Mouse (Mus musculus) ES-CJ7 (cell line): ENCODE data around the gene Klf13.

ENCODE experiments used
- DNase-seq: peaks from one replicate; pipeline ENCODE4 v3.0.0; 2011; ENCODE audit warnings: low read depth, low spot score

The Klf13 gene

DNA sequence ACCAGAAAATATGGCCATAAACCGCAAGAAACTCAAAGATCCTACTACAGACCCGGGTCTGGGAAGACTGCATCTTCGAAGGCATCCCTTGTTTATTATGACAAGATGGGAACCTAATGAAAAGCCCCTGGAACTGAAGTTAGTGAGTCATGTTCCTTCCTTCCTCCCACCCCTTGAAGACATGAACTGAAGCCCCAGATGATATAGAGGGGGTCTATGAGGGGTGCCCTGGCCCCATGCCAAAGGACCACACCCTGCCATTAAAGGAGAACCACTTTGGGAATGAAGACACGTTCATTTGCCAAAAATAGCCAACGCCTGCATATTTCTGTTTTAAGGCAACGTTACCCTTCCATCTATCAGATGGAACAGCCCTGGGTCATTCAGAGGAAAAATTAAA lies 50.0 kb downstream of the Klf13 start:
- no peak for DNase-seq

DNA sequence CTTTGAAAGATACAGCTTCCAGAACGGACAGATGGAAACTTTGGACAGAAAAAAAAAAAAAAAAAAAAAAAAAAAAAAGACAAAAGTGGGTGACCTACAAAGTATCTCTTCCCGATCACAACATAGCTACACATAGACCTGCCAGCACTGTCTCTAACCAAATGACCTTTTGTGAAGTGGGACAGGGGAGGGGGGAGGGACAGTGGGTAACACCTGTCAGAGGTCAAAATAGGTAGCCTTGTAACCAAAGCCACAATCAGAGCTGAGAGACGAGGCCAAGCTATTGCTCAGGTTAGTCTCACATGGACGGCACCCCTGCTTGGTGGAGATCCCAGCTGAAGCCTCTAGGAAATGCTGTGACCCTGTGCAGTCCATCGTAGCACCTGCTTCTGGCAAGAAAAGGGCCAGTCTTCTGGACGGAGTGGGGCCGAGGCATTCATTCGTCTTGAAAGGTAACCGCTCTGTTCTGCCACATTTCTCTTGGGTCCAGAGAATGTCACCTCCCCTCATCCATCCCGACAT lies 51.1 kb downstream of the Klf13 start:
- no peak for DNase-seq

DNA sequence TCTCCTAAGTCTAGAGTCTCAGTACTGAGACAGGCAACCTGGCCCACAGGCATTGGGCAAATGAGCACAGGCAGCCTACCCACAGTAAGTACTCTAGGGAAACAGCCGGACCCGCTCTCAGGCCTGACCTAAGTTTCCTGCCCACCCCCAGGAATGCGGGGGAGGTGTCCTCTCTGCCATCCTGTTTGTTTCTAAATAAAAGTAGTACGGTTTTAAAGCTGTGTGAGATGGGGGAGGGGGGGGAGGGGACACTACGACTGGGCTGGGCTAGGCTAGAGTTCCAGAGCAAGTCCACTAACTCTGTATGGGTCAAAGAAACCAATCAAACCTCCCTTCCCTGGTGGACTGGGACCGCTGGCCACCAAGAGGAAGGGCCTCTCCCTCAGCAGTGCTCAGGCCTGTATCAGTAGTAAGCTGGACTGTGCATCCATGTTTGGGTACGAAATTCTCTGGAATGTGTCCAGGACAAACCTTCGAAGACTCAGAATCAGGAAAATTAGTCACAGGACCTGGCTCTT lies 51.6 kb downstream of the Klf13 start:
- DNase-seq = no peak

DNA sequence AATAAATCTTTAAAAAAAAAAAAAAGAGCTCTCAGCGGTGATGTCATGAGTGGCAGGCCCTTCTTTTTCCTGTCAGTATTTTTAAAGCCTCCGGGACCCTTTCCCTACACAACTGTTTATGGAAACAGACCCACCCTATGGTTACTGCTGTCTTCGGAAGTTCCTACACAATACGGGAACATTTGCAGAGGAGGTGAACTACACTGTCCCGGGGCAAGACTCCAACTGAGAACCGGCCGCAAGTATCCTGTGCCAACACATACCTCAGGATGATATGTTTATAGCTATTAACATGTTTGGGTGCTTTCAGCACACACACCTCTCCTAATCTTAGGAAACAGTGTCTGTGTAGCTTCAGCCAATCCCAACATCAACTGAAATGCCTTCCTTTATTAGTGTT lies 53.7 kb downstream of the Klf13 start:
- DNase-seq = no peak

DNA sequence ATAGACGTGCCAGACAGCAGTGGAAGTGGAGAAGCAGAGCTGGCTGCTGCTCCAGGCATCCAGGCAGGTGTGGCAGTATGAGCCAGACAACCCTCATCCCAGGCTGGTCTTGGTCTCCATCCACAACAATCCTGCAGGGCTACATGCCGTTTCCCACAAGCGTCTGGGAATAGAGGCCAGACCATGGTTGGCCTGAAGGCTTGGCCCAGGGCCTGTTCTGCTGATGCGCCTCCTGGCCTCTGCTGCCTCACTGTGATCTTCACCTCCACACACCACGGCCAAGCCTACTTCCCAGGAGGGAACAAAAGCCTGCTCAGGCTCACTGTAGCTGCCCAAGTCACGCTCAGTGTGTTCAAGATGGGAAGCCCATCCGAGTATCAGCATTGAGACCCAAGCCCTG lies 56.0 kb downstream of the Klf13 start:
- DNase-seq = no peak

DNA sequence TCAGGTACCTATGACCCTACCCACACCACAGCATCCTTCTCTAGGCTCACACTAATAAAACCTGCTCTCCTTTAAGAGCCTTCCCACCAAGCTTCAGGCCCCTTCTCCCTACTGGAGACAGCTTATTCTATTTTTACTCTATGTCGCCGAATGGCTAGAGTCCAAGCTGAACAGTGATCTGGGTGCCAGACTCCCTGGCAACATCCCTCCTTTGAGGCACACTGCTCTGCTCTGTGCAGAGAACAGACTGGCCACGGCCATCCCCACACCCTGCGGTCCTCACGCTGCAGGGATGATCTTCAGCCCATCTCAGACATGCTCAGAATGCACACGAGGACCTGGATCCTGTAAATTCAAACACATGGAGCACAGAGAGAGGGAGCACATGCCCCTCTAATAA lies 59.1 kb downstream of the Klf13 start:
- DNase-seq = no peak

DNA sequence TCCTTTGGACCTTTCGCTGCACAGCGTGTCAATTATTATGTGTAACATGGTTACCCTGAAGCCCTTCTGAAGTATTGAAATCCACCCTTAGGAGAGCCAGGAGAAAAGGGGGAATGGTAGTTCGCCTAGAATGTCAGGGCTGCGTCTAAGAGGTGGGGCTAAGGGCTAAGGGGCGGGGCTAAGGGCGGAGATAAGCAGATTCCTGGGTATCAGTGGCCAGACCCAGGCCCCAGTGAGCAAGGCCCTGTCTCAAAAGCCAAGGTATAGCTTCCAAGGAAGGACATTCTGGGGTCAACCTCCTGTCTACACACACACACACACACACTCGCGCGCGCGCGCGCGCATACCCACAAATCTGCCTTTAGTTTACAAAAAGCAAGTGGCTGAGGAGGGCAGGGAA lies 61.1 kb downstream of the Klf13 start:
- DNase-seq = peak; percentile 66

DNA sequence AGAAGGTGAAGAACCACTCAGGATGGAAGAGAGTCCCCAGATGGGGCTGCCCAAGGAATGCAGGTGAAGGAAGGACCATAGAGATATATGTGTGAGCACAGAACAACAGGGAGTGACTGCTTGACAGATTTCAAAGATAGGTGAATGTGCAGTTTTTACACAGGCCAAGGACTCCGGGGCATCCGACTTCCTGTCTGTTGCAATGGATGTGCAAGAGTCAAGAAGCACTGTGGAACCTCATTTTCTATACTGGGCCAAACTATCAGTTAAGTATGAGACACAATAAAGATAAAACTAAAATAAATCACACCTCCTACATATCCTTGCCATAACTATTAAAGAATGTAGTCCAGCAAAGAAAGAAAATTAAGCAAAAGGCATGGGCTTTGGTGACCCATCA lies 62.1 kb downstream of the Klf13 start:
- DNase-seq = no peak

DNA sequence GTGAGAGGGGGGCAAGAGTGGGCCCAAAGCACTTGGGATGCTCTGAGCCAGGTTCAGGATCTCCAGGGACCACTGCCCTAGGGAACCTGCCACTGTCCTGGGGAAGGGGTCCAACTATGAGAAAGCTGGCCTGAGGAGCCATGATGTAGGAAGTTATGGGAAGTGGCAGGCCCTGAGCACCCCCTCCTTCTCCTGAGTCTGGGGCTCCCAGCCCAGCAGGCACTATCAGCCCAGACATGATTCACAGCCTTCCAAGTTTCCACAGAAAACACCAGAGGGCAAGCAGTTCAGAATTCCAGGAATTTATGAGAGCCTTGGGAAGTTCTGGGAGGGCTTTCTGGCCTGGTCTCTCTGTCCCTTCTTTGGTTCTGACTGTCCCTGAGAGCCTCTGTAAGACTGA lies 63.0 kb downstream of the Klf13 start:
- no peak for DNase-seq

DNA sequence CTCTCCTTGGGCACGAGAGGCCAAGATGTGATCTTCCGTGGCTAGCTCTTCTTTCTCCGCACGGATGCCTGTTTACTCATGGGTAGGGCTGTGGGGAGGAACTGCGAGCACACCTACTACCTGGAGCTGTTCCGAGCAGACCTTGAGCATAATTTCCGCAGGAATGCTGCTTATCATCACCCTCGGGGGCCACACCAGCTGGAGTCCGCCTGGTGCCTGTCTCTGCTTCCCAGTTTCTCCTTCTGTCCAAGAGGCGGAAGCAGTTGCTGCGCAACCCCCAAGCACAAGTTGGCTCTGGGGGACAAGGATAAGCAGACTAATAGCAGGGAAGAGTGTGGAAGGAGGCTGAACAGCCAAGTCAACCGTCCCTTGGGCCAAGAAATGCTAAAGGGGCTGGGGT lies 64.8 kb downstream of the Klf13 start:
- no peak for DNase-seq

DNA sequence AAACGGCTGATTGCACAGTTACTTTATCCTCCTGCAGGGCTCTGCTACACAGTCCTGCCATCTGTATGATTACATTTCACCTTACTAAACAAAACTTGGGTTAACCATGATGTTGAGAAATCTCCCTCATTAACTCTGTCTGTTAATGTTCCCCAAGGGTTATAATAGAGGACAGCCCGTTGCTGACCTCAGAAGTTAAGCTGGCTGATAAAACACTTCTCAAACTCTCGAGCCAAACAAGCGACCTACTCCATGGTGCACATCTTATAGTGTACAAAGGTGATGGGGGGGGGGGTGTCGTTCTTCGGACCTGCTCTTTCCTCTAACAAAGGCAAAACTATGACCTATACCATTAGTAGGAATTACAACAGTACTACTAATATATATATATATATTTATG lies 67.0 kb downstream of the Klf13 start:
- no peak for DNase-seq

DNA sequence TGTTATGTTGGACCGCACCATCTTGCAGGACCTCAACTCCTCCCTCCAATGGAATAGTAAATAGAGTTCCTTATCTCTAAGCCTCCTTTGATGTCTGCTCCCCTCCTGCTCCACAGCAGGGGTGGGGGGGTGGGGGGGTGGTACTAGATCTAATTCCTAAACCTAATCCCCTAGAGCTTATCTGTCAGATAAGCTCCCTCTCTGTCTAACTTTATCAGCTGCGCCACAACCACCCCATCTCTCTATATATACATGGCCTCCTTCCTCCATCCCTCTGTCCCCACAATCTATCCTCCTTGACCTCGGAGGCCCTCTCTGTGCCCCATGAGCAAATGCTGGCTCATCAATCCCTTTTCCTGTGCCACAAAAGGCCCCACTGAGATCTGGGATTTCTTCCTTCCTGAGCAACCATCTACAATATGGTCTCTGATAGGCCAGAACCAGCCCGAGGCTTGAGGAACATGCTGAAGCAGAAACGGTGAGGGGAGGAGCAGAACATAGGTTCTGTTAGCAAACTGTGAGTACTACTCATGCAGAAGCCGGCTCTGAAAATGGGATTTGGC lies 70.3 kb downstream of the Klf13 start:
- no peak for DNase-seq

DNA sequence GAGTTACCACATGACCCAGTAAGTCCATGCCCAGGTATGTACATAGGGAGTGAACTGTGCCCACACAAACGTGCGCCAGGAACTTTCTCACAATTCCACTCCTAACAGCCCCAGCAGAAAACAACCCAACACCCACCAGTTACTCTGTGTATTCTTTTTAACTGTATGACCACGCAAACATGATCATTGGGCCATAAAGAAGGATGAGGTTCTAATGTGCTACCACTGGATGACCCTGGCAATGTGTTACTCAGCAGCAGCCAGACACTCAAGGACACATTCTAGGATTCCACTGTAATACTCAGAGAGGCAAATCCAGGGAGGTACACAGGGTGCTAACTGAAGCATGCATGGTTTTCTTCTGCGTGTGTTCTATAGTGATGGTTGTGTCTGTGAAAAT lies 72.8 kb downstream of the Klf13 start:
- no peak for DNase-seq

DNA sequence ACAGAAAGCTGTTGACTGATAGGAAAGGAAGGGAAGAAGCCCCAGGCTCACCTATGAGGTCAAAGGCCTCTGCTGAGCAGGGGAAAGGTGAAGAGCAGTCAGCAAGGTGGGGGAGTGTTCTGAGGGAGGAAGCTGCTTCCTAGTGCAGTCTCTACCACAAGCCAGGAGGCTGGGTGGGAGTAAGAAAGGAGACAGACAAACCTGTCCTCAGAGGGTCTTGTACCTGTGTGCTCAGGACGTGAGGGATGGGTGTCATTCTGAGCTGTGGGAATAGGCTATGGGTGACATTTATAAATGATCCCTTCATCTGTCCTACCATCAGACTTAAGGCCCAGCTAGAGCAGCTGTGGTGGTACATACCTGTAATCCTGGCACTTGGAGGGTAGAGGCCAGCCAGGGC lies 75.7 kb downstream of the Klf13 start:
- DNase-seq = no peak

DNA sequence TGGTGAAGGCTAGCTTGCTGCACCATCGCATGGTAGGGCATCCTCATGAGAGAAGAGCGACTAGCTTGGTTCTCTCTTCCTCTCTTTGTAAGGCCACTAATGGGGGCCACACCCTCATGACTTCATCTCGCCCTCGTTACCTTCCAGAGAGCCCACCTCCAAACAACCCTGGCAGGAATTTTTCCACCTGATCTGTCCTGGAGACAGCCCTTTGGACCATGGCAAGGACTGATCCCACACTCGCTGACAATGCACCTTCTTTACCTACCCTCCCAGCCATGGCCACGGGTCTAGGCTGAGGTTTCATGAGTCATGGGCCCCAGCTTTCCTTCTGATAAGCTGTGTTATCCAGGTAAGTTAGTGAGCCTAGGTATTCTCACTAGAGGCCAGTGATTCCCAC lies 77.6 kb downstream of the Klf13 start:
- no peak for DNase-seq

DNA sequence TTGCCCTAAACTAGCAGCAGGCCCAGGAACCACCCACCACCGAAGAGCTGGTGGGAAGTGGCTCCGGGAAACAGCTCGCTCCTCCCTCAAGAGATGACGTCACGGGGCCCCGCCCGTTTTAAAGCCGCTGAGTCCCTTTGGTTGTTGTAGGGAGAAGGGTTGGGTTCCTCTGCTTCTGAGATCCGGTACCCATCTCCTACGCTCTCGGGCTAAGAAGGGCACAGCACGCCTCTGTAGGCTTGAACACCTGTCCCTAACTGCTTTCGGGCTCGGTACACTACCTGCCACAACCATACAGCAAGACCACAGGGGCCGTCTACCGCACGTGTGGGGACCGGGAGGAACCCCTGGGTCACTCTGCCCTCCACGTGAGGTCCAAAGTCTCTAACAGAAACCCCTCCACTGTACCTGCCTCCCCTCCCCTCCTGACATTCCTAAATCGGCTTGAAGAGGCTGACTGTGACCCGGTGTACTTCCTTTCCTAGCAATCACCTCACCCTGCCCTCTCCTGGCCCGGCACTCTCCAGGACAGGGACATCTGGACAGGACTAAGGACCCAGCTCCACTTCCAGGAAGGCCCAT lies 80.1 kb downstream of the Klf13 start:
- DNase-seq = peak; percentile 82

DNA sequence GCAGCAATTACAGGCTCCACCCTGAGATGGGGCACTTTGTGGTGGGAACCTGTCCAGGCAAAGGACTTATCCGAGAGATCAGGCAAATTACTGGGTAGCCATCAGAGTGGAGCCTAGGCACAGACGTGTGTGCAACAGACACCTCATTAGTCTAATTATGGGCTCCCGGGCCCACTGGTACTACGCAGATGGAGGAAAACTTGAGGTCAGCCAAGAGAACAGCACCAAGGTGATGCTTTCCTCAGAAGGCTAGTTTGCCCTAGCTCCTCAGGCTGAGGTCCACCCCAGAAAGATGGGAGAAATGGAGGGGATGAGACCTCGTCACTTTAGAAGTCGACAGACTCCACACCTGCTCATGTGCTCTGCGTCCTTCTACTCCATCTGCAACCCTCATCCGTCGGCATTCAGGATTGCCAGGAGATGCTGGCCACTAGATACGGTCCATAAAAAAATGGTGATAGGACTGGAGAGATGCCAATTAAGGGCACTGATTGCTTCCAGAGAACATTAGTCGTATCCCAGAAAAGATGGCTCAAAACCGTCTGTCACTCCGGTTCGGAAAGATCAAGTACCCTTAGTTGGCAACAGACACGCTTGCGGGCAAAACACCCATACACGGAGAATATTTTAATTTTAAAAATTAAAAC lies 80.8 kb downstream of the Klf13 start:
- DNase-seq = no peak

DNA sequence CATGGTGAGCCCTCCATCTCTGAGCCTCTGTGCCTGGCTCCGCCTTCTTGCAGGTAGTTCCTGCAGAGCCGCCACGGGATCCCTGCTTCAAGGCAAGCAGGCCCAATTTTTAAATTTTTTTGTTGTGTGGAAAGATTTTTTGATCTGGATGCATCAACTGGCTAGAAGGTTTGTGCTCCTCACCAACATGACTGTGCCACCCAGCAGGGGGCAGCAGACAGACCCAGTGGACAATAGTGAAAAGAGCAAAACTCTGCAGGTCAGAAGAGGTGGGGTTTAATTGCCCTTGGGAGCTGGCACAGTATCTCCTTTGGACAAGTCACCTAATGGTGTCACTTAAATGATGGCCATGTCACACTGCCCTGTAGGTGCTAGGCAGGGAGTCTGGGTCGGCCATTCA lies 83.4 kb downstream of the Klf13 start:
- DNase-seq = peak; percentile 70

DNA sequence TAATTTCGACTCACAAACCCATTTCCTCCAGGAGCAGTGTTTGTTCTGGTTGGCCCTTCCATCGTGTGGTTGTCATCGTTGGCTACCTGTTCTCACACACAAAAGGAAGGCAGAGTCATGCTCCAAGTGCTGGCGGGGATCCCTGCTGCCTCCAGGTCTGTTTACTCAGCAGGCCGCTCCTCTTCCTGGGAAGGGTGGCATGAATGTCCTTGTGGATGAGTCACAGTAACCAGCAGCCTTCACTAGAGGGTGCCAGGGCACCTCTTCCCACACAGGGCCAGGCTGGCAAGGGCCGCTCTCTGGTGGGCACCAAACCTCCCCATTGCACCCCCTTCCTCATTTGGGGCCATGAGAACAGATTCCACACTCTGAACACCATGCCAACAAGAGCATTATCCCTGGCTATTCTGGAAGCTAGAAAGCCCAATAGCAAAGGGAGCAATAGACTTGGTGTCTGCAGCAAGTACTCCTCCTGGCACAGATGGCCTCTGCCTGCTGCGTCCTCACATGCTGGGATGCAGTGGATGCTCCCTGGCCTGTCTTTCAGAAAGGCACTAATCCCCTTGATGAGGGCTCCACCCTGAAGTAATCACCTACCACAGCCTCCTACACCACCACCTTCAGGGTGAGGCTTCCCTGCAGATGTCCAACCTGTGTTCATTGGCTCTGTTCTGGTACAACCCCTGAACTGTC lies 86.7 kb downstream of the Klf13 start:
- no peak for DNase-seq
